Mouse (Mus musculus) R1 (cell line): ENCODE data around the gene Olfr412.

Experiments
- DNase-seq: peaks from one replicate; pipeline ENCODE4 v3.0.0-alpha.2; 2018; ENCODE audit warnings: low read depth, low spot score

Gene Olfr412

GRCm38 (mm10) chr11:74413449-74413972 lies 51.6 kb downstream of the Olfr412 start:
- no peak for DNase-seq

DNA sequence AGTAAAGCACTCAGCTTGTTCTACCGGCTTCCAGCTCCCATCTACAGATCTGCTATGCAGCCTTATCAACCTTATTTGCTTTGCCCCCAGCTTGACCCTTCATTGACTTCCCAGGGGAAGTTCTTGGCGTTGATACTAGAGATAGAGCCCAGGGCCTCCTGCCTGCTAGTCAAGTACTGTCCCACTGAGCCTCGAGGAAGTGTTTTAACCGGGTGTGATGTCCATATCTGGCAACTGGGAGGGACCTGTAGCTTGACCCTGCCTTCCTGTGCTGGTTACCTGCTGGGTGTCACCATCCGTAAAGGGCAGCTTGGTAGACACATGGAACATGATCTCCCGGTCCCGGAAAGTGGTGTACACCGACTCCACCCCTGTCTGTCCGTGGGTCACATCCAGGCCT lies 52.2 kb downstream of the Olfr412 start:
- no peak for DNase-seq

GRCm38 (mm10) chr11:74415736-74416135 lies 53.9 kb downstream of the Olfr412 start:
- no peak for DNase-seq
